Mouse (Mus musculus) heart, postnatal 0 days (tissue): Measurements from ENCODE around the gene Itgb1.

Experiments
- CTCF ChIP-seq: IDR thresholded peaks from 2 replicates; pipeline ENCODE4 v1.5.1; 2016; ENCODE audit warnings: antibody characterized with exemption, control low read depth, low read depth
- EP300 ChIP-seq: IDR thresholded peaks from 2 replicates; pipeline ENCODE4 v1.6.1; 2016; ENCODE audit warnings: antibody characterized with exemption, low read depth

GRCm38 (mm10) chr8:128653642-128654364, 31.7 kb upstream of the Itgb1 start:
- no peak for TF ChIP-seq CTCF
- TF ChIP-seq EP300 = no peak
